In the genomic region with DNA sequence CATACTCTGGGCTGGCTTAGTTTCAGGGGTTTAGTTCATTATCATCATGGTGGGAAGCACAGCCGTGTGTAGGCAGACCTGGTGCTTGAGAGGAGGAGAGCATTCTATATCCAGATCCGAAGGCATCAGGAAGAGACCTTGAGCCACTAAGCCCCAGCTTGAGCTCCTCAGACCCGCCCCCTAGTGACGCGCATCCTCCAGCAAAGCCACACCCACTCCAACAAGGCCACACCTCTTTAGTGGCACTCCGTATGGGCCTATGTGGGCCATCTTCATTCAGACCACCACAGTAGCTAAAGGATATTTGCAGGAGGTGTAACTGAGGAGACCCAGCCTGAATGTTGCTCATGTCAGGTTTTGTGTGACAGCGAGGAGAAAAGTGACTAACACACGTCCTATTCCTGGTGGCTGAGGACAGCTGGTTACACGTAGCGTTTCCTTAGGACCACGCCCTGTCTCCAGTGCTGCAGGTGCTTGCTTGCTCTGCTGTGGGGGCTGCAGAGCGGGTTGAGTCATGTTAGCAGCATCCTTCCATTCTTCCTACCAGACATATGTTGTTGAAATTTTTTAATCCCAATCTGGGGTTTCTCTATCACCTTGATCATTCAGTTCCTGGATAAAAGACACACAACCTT, we compare ENCODE assay signal across 8 mouse cellular contexts. TPM values are rescaled to one million over a fixed set of nuclear protein-coding genes. Genes with fewer than 3 reads are reported as not detected.
DNase-seq lines count a peak whose midpoint lies in the region; ATAC-seq and TF ChIP-seq lines count a peak whose summit lies in the region.
"Had no signal": no experiment of that assay in that cellular context is flagged by ENCODE, and none has a peak within 500 bp of the region (broad histone marks: within the 10 kb centered on the region; RNA-seq: fewer than 3 reads in every experiment).

No protein-coding gene starts in this region.

- no peak for TF ChIP-seq CTCF in midbrain, postnatal 0 days (IDR thresholded peaks at IDR 0.05)

- no peak for DNase-seq in midbrain, embryonic 11.5 days (ENCODE audit: low spot score, missing footprints)
- DNase-seq in midbrain, postnatal 0 days (ENCODE audit: low spot score) = no peak
- no peak for DNase-seq in forebrain, embryonic 14.5 days (ENCODE audit: low spot score)
- peak; percentile 70 for DNase-seq in testis, postnatal 10 days (ENCODE audit: low spot score)
- DNase-seq in frontal cortex, postnatal 14 days (ENCODE audit: low spot score in 2 of 2) = no peak

- no peak overlapping the region for H3K9ac ChIP-seq in midbrain, embryonic 11.5 days (ENCODE audit: low read length)
- H3K9ac ChIP-seq in midbrain, postnatal 0 days (replicated peaks; ENCODE audit: low read length, poor library complexity, severe bottlenecking) = no peak overlapping the region
- no peak overlapping the region for H3K9ac ChIP-seq in forebrain, embryonic 14.5 days (ENCODE audit: low read length)
- no peak overlapping the region for H3K9ac ChIP-seq in lung, embryonic 15.5 days

- no peaks in the 10 kb centered on the region for H3K9me3 ChIP-seq in midbrain, embryonic 11.5 days (ENCODE audit: control insufficient read depth, low read length)
- H3K9me3 ChIP-seq in midbrain, postnatal 0 days (ENCODE audit: low read length) = no peaks in the 10 kb centered on the region
- no peaks in the 10 kb centered on the region for H3K9me3 ChIP-seq in forebrain, embryonic 14.5 days (replicated peaks; ENCODE audit: control insufficient read depth, low read length)
- H3K9me3 ChIP-seq in lung, embryonic 15.5 days = no peaks in the 10 kb centered on the region

- peak; percentile 39; the same call in 1 of the 2 replicates for ATAC-seq in midbrain, embryonic 11.5 days (ENCODE audit: low FRiP score)
- ATAC-seq in midbrain, postnatal 0 days (ENCODE audit: low FRiP score) = no peak
- peak; percentile 29 for ATAC-seq in activated CD4-positive, CD25-positive, alpha-beta regulatory T cell, adult 4 months
- 0 out of 2 replicates have a peak, but pooled peaks have one; percentile 22 for ATAC-seq in forebrain, embryonic 14.5 days
- peak; percentile 67 for ATAC-seq in lung, embryonic 15.5 days (ENCODE audit: borderline replicate concordance, extremely low read depth, low FRiP score, low TSS enrichment)

- no peak overlapping the region for H3K4me2 ChIP-seq in midbrain, embryonic 11.5 days
- no peak overlapping the region for H3K4me2 ChIP-seq in midbrain, postnatal 0 days (ENCODE audit: low read depth, low read length, poor library complexity, severe bottlenecking)
- no peak overlapping the region for H3K4me2 ChIP-seq in forebrain, embryonic 14.5 days (ENCODE audit: low read length)
- H3K4me2 ChIP-seq in lung, embryonic 15.5 days = peak overlapping the region; percentile 34

- H3K36me3 ChIP-seq in midbrain, embryonic 11.5 days (ENCODE audit: control insufficient read depth, insufficient read depth, low read length) = no peaks in the 10 kb centered on the region
- H3K36me3 ChIP-seq in midbrain, postnatal 0 days (ENCODE audit: insufficient read depth, low read length) = no peaks in the 10 kb centered on the region
- H3K36me3 ChIP-seq in forebrain, embryonic 14.5 days (ENCODE audit: control insufficient read depth, insufficient read depth, low read length) = no peaks in the 10 kb centered on the region
- H3K36me3 ChIP-seq in lung, embryonic 15.5 days = no peaks in the 10 kb centered on the region

- peaks cover 3% of the 10 kb centered on the region for H3K4me1 ChIP-seq in midbrain, embryonic 11.5 days (ENCODE audit: control insufficient read depth, insufficient read depth, low read length)
- peaks cover 5% of the 10 kb centered on the region; the same call in 1 of the 2 replicates for H3K4me1 ChIP-seq in midbrain, postnatal 0 days (ENCODE audit: insufficient read depth, low read length)
- no peaks in the 10 kb centered on the region for H3K4me1 ChIP-seq in forebrain, embryonic 14.5 days (ENCODE audit: control insufficient read depth, insufficient read depth, low read length)
- H3K4me1 ChIP-seq in lung, embryonic 15.5 days = 0 out of 2 replicates have a peak, but pooled peaks cover 7% of the 10 kb centered on the region

- H3K27ac ChIP-seq in midbrain, embryonic 11.5 days (ENCODE audit: low read depth, low read length) = no peak overlapping the region
- no peak overlapping the region for H3K27ac ChIP-seq in midbrain, postnatal 0 days (ENCODE audit: low read depth, low read length)
- no peak overlapping the region for H3K27ac ChIP-seq in forebrain, embryonic 14.5 days (ENCODE audit: low read depth, low read length)
- no peak overlapping the region for H3K27ac ChIP-seq in lung, embryonic 15.5 days

- WGBS in midbrain, embryonic 11.5 days = 52% methylated on average over 12 of the region's 12 CpGs
- 47% methylated on average over 12 of the region's 12 CpGs for WGBS in midbrain, postnatal 0 days
- WGBS in forebrain, embryonic 14.5 days = 52% methylated on average over 12 of the region's 12 CpGs
- 40% methylated on average over 12 of the region's 12 CpGs for WGBS in lung, embryonic 15.5 days

- no peak overlapping the region for H3K4me3 ChIP-seq in midbrain, embryonic 11.5 days (ENCODE audit: low read depth, low read length)
- no peak overlapping the region for H3K4me3 ChIP-seq in midbrain, postnatal 0 days (ENCODE audit: low read depth, low read length)
- no peak overlapping the region for H3K4me3 ChIP-seq in forebrain, embryonic 14.5 days (ENCODE audit: low read depth, low read length)
- no peak overlapping the region; the same call in 1 of the 2 replicates for H3K4me3 ChIP-seq in lung, embryonic 15.5 days
- H3K4me3 ChIP-seq: myocyte had no signal

- no peaks in the 10 kb centered on the region for H3K27me3 ChIP-seq in midbrain, embryonic 11.5 days (ENCODE audit: control insufficient read depth, insufficient read depth, low read length)
- H3K27me3 ChIP-seq in midbrain, postnatal 0 days (ENCODE audit: insufficient read depth, low read length) = no peaks in the 10 kb centered on the region
- no peaks in the 10 kb centered on the region for H3K27me3 ChIP-seq in forebrain, embryonic 14.5 days (replicated peaks; ENCODE audit: control insufficient read depth, insufficient read depth, low read length)
- no peaks in the 10 kb centered on the region for H3K27me3 ChIP-seq in lung, embryonic 15.5 days

RNA-seq across cellular contexts. Expression of a gene that starts 6.6 kb away (rescaled TPM):
- polyA plus RNA-seq in midbrain, embryonic 11.5 days (2014; fragmentation: Nextera tagmentation; extraction: Ambion mirVana) = 0.22 TPM in 1 of 2 replicates, not detected in the other
- not detected in 2 replicates for total RNA-seq in midbrain, postnatal 0 days (2014; rRNA removed)
- 0.23 and 0.56 TPM in 2 replicates for polyA plus RNA-seq in midbrain, postnatal 0 days (2015; fragmentation: Nextera tagmentation; extraction: Ambion mirVana)
- polyA plus RNA-seq in activated CD4-positive, CD25-positive, alpha-beta regulatory T cell, adult 4 months (2017; shearing (Covaris generic)) = 1 to 10 TPM; 1.3 to 3.2 TPM
- 0.53 TPM in 1 of 2 replicates, not detected in the other for polyA plus RNA-seq in forebrain, embryonic 14.5 days (2014; fragmentation: Nextera tagmentation; extraction: Ambion mirVana)
- 0.69 and 0.89 TPM in 2 replicates for polyA plus RNA-seq in lung, embryonic 15.5 days (2015; fragmentation: Nextera tagmentation; extraction: Ambion mirVana)
- polyA plus RNA-seq: myocyte had no signal
